Mouse (Mus musculus) left cerebral cortex, adult 18-20 months (tissue): ENCODE results near the gene Nxf1. TPM values are rescaled to one million over a fixed set of nuclear protein-coding genes. Genes with fewer than 3 reads are reported as not detected.
"Not testable (repeated sequence)": the region's sequence is repeated elsewhere in the genome, so short reads cannot be mapped to it uniquely, and the experiment has no call there.

ENCODE experiments used
- DNase-seq, 2 experiments: peaks; one replicate each; pipeline ENCODE4 v3.0.0; 2021 to 2022; ENCODE audit warnings: low spot score in 2 of 2, mixed read lengths in 1 of 2
- total RNA-seq, 2 experiments: library from RNA; stranded (reverse); gene quantifications; 2 replicates each; pipeline ENCODE4 v1.2.3; 2021

Nxf1 gene
- total RNA-seq, 2 experiments from 2014 or later, result 78.1 to 88.5 TPM

- no peak for DNase-seq
These were observed 33.1 kb upstream of the Nxf1 start for GRCm38 (mm10) chr19:8723574-8724346.

- no peak for DNase-seq
These were observed 32.5 kb upstream of the Nxf1 start for GRCm38 (mm10) chr19:8724392-8724791.

GRCm38 (mm10) chr19:8725081-8725613, 31.7 kb upstream of the Nxf1 start:
- no peak for DNase-seq

- DNase-seq, result no peak
These were observed 30.1 kb upstream of the Nxf1 start for GRCm38 (mm10) chr19:8726609-8727390.

- no peak for DNase-seq
These were observed 29.3 kb upstream of the Nxf1 start for GRCm38 (mm10) chr19:8727495-8728114.

GRCm38 (mm10) chr19:8728335-8729099, 28.4 kb upstream of the Nxf1 start:
- DNase-seq, result not testable (repeated sequence)

DNA sequence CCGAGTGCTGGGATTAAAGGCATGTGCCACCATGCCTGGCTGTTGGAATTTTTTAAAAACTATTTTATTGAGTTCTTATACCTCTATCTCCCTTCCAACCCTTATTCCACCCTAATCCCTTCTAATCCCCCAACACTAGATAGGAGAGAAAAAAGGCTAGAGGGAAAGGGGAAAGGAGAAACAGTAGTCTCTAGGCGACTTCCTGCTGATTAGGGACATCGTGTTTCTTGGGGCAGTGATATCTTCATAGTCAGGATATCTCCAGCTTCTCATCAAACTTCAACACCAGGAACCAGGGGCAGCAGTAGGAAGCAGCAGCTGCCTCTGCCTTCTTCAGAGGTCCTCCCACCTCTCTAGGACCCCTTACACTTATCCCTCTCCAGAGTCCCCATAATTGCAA, 22.5 kb upstream of the Nxf1 start:
- no peak for DNase-seq

DNA sequence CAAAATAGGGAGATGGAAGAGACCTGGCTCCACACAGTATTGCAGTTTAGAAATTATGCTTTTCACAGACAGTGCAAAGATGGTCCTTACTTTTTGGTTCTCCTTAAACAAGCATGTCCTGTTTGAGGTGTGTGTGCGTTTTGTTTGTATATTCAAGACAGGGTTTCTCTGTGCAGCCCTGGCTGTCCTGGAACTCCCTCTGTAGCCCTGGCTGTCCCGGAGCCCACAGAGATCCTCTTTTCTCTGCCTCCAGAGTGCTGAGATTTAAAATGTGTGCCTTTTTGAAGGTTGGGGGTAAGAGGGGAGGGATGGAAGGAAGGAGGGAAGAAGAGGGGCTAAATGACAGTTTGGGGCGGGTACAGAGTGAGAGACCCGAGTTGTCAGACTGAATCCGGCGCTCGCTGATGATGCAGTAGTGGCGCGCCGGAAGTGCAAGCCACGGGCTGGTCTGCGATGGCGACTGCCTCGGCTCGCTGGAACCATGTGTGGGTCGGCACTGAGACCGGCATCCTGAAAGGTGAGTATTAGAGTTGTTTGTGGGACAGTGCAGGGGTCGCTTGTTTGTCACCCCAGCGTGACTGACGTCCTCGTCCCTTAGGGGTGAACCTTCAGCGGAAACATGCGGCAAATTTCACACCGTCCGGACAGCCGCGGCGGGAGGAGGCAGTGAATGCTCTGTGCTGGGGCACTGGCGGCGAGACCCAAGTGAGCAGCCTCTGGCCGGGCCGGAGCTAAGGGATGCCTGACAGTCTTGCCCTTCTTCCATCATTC, 21.3 kb upstream of the Nxf1 start, which contains the start of gene Wdr74:
Gene Wdr74, plus strand, starts transcription at position 439 of the 771 bp plus-strand sequence.
- DNase-seq, result peak; percentile 95

GRCm38 (mm10) chr19:8736160-8736467, 20.8 kb upstream of the Nxf1 start:
- no peak for DNase-seq

- DNase-seq, result no peak
These were observed 18.0 kb upstream of the Nxf1 start for GRCm38 (mm10) chr19:8738911-8739310.

DNA sequence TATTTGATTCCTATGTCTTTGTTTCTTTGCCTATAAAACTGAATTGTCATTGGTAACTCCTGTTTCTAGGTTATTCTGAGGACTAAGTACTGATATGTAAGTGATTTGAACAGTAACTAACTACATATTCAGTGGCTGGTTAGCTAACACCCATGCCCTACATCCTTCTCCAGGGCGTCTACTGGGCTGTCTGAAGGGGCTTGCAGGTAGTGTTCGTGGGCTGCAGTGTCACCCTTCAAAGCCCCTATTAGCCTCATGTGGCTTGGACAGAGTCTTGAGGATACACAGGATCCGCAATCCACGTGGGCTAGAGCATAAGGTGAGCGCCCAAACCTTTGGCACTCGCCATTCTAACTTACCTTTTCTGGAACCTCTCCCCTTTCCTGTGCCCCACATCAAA, 17.2 kb upstream of the Nxf1 start:
- DNase-seq, result no peak

DNA sequence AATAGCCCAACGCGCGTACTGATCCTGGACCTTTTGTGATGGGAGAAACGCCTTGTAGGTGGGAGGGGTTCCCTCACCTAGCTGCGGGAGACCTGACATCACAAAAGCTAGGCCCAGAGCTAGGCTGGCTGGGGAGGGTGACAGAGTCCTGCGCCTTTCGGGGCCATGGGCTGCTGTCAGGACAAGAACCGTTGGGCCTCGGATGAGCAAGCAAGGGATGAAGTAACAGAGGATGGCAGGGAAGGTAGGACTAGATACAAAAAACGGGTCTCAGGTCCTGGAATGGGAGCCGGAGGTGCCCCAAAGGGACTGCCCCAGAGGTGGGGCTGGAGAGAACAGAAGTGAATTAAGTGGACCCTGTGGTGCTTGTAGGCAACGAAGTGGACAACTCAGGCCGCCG, 16.3 kb upstream of the Nxf1 start, which contains the start of gene 1700092M07Rik:
Gene 1700092M07Rik, plus strand, starts transcription at position 116 of the 400 bp plus-strand sequence.
- DNase-seq, result no peak

GRCm38 (mm10) chr19:8741243-8741869, 15.5 kb upstream of the Nxf1 start, which contains the start of gene Stx5a:
Stx5a (plus strand) TSS chr19:8741413.
- DNase-seq, result peak; percentile 89 to 95

- no peak for DNase-seq
These were observed 14.7 kb upstream of the Nxf1 start for GRCm38 (mm10) chr19:8742176-8742575.

DNA sequence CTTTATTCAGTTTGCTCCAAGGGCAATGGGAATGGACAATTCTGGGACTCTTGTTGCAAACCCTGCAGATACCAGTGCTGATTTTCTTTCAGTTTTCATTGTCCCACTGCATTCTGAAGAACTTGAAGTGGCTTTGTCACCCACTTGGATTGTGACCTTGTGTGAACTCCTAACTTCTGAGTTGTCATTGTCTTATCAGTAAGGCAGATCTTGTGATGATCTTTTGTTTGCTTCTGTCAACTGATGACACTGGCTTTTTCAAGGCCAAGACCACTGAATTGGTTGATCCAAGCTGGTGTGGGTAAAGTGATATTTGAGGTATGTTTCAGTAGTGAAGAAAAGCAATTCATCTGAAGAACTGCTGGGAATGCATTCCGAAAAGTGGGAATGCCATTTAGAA, 11.5 kb upstream of the Nxf1 start:
- DNase-seq, result no peak

DNA sequence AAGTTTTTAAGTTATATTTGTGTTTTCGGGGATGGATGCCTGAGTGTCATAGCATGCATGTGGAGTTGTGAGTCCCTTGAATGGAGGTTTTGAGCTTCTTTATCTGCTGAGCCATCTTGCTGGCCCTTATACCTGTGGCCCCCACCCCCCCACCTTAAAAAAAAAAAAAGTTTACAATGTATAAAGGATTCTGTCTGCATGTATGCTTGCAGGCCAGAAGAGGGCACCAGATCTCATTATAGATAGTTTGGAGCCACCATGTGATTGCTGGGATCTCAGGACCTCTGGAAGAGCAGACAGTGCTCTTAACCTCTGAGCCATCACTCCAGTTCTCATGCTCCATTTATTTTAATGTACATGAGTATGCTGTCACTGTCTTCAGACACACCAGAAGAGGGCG, 9.5 kb upstream of the Nxf1 start:
- no peak for DNase-seq

- DNase-seq, result no peak
These were observed 1.2 kb upstream of the Nxf1 start for GRCm38 (mm10) chr19:8755652-8756051.

DNA sequence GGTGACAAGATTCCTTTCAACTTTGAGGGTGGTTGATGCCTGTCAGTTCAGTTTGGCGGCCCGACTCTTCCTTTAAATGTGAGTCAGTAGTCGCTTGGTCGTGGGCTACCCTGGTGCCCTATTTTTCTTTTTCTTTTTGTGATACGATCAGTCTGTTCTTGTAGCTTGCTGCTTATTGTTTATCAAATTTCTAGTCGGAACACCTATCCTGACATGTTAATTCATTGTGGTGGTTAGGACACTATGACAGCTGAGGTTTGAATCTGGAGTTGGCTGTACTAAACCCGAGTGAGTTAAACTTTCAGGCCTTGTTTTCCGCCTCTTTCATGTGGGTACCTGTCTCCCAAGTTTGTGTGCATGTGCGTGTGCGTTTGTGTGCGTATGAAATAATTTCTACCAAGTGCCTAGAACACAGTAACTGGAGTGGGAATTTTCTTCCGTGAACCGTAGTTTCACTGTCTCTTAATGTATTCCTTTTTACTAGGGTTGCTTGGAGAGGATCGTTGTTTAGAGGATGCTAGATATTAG, 662 bp downstream of the Nxf1 start:
- no peak for DNase-seq

GRCm38 (mm10) chr19:8758899-8759298, 2.0 kb downstream of the Nxf1 start:
- DNase-seq, result no peak
